Mouse (Mus musculus) yolk sac, embryonic 10.5 days (tissue): ENCODE results near the gene Vwa3a.

Experiments
- DNase-seq: peaks from one replicate; pipeline ENCODE4 v3.0.0-alpha.2; 2017; ENCODE audit warnings: low spot score

The Vwa3a gene

GRCm38 (mm10) chr7:120838436-120839160, 99.5 kb downstream of the Vwa3a start:
- no peak for DNase-seq

GRCm38 (mm10) chr7:120839786-120840185, 100.7 kb downstream of the Vwa3a start:
- DNase-seq = no peak

- DNase-seq = peak; percentile 95
Measured at GRCm38 (mm10) chr7:120842345-120843036, 103.4 kb downstream of the Vwa3a start, which contains the start of gene Eef2k. Eef2k (plus strand) TSS chr7:120842831.

GRCm38 (mm10) chr7:120843037-120843621, 104.0 kb downstream of the Vwa3a start:
- peak; percentile 69 for DNase-seq

GRCm38 (mm10) chr7:120843852-120844435, 104.8 kb downstream of the Vwa3a start:
- DNase-seq = no peak

- DNase-seq = no peak
Measured at GRCm38 (mm10) chr7:120844689-120845088, 105.6 kb downstream of the Vwa3a start.

- DNase-seq = no peak
Measured at GRCm38 (mm10) chr7:120848831-120849512, 109.9 kb downstream of the Vwa3a start.

- no peak for DNase-seq
Measured at GRCm38 (mm10) chr7:120850165-120850564, 111.0 kb downstream of the Vwa3a start.
